Mouse (Mus musculus): ENCODE measurements at regions not wholly inside any gene's neighbourhood (a gene's known extent, or its start where the extent isn't known, plus 50 kb on each side); places are given as distances from the start of the nearest gene placed in this dataset.

DNA sequence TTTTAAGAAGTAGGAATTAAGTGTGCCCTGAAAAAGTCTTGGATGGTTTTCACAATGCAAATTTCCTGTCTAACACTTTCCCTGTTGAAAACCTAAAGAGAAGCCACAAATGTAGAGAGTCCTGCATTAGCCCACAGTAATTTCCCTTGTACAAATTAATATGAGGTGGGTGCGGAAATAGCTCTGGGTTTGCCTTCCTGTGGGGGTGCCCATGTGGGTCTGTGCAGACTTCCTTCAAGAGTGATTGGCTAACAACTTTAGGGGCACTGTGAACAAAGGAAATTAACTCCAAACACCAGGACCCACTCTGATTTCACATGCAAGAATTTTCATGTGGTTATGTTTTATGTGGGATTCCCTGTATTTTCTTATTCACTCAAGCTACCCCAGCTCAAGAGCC is 578.2 kb downstream of the Adgrl2 start:
- Histone ChIP-seq H3K4me1 (ENCODE audit: control insufficient read depth, insufficient read depth, low read length) (no peaks in the 10 kb centered on the region), H3K4me3 (ENCODE audit: insufficient read depth, low read length) (no peak overlapping the region), H3K27ac (ENCODE audit: insufficient read depth, low read length) (no peak overlapping the region)
- TF ChIP-seq POLR2A (IDR thresholded peaks at IDR 0.05; ENCODE audit: low read depth, low read length), result no peak
- no peak for TF ChIP-seq CTCF (IDR thresholded peaks at IDR 0.05; ENCODE audit: borderline replicate concordance, insufficient read depth, low read length)

DNA sequence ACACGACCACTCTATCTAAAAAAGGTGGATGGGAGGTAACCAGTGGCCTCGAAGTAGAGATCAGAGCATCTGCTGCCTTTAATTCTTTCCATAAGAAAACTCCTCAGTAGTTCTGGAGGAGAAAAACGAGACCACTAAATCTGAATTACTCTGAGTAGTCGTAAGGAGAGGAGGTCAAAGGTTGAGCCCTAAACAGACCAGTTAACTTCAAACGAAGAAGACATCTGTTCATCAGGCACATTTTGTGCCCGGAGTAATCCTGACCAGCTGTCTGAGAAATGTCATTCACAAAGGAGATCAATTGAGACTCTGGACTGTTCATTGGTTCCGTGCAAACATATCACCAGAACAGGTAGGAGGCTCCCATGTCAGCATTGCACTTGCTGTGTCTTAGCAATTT is 592.0 kb downstream of the Adgrl2 start:
- no peak overlapping the region for H3K4me3 ChIP-seq (ENCODE audit: insufficient read depth, low read length)
- TF ChIP-seq POLR2A (IDR thresholded peaks at IDR 0.05; ENCODE audit: low read depth, low read length) (no peak), CTCF (IDR thresholded peaks at IDR 0.05; ENCODE audit: borderline replicate concordance, insufficient read depth, low read length) (no peak)
- H3K27ac ChIP-seq (ENCODE audit: insufficient read depth, low read length), result no peak overlapping the region
- H3K4me1 ChIP-seq (ENCODE audit: control insufficient read depth, insufficient read depth, low read length), result no peaks in the 10 kb centered on the region

- H3K4me3 ChIP-seq (ENCODE audit: insufficient read depth, low read length), result no peak overlapping the region
- H3K4me1 ChIP-seq (ENCODE audit: control insufficient read depth, insufficient read depth, low read length), result no peaks in the 10 kb centered on the region
- TF ChIP-seq CTCF (IDR thresholded peaks at IDR 0.05; ENCODE audit: borderline replicate concordance, insufficient read depth, low read length) (no peak), POLR2A (IDR thresholded peaks at IDR 0.05; ENCODE audit: low read depth, low read length) (no peak)
- H3K27ac ChIP-seq (ENCODE audit: insufficient read depth, low read length), result no peak overlapping the region
Observed at GRCm38 (mm10) chr3:148387550-148387949, 602.8 kb downstream of the Adgrl2 start.

GRCm38 (mm10) chr3:148385712-148386111 is 604.6 kb downstream of the Adgrl2 start:
- H3K27ac ChIP-seq (ENCODE audit: insufficient read depth, low read length), result no peak overlapping the region
- H3K4me3 ChIP-seq (ENCODE audit: insufficient read depth, low read length), result no peak overlapping the region
- no peak for TF ChIP-seq POLR2A (IDR thresholded peaks at IDR 0.05; ENCODE audit: low read depth, low read length)
- TF ChIP-seq CTCF (IDR thresholded peaks at IDR 0.05; ENCODE audit: borderline replicate concordance, insufficient read depth, low read length), result no peak
- no peaks in the 10 kb centered on the region for H3K4me1 ChIP-seq (ENCODE audit: control insufficient read depth, insufficient read depth, low read length)

DNA sequence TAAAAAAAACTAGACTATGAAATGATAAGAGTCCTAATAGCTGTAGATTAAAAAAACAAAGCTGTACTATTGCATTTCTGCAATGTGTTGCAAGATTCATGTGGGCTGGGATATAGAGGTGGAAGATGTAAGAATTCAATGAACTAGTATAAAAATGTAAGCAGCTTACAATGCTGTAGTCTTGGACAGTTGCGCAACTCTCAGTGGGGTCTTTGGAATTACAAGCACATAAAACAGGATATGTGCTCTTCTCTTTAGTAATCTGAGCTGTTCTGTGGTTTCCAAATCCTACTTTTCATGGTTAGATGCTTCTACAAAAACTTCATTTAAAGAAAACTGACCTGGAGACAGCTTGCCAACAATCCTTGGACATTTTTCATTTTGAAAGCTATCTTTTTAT is 609.3 kb downstream of the Adgrl2 start:
- no peak overlapping the region for H3K27ac ChIP-seq (ENCODE audit: insufficient read depth, low read length)
- no peaks in the 10 kb centered on the region for H3K4me1 ChIP-seq (ENCODE audit: control insufficient read depth, insufficient read depth, low read length)
- no peak for TF ChIP-seq POLR2A (IDR thresholded peaks at IDR 0.05; ENCODE audit: low read depth, low read length)
- no peak for TF ChIP-seq CTCF (IDR thresholded peaks at IDR 0.05; ENCODE audit: borderline replicate concordance, insufficient read depth, low read length)
- H3K4me3 ChIP-seq (ENCODE audit: insufficient read depth, low read length), result no peak overlapping the region

- TF ChIP-seq POLR2A (IDR thresholded peaks at IDR 0.05; ENCODE audit: low read depth, low read length) (no peak), CTCF (IDR thresholded peaks at IDR 0.05; ENCODE audit: borderline replicate concordance, insufficient read depth, low read length) (no peak)
- Histone ChIP-seq H3K27ac (ENCODE audit: insufficient read depth, low read length) (no peak overlapping the region), H3K4me3 (ENCODE audit: insufficient read depth, low read length) (no peak overlapping the region), H3K4me1 (ENCODE audit: control insufficient read depth, insufficient read depth, low read length) (no peaks in the 10 kb centered on the region)
Observed at GRCm38 (mm10) chr3:148363331-148363730, 627.0 kb downstream of the Adgrl2 start.

- no peaks in the 10 kb centered on the region for H3K4me1 ChIP-seq (ENCODE audit: control insufficient read depth, insufficient read depth, low read length)
- no peak overlapping the region for H3K4me3 ChIP-seq (ENCODE audit: insufficient read depth, low read length)
- H3K27ac ChIP-seq (ENCODE audit: insufficient read depth, low read length), result no peak overlapping the region
- TF ChIP-seq POLR2A (IDR thresholded peaks at IDR 0.05; ENCODE audit: low read depth, low read length) (no peak), CTCF (IDR thresholded peaks at IDR 0.05; ENCODE audit: borderline replicate concordance, insufficient read depth, low read length) (no peak)
Observed at GRCm38 (mm10) chr3:148362453-148362864, 627.9 kb downstream of the Adgrl2 start.

DNA sequence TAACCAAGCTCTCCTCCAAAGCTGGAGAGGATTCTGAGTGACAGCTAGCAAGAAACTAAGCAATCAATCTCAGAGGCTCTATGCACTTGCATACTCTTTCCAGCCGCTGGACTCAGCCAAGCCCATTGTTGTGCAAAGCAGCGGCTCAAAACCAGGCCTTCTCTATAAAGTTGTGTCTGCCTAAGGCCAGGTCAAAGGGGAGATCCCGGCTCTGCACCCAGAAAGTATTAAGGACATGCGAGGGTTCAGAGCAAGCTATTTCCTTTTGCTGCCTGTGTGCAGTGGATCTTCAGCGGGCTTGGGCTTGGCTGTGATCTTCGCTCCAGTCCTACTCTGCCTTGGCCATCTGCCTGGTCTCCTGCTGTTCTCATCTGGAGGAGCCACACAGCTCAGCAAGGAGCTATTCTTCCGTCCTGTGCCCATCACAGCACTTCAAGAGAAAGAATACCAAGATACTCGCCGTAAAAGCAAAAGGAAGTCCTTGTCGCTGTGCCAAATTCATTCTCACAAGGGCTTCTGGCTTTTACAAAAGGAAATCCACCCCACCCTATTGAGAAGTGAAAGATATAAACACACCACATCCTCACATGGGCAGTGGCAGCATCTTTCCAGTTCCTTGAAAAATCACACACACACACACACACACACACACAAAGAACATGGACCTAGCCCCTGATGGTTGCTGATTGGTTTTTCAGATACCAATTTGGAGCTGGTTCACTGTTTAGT is 646.6 kb downstream of the Adgrl2 start:
- no peak overlapping the region for H3K27ac ChIP-seq (ENCODE audit: insufficient read depth, low read length)
- no peak overlapping the region for H3K4me3 ChIP-seq (ENCODE audit: insufficient read depth, low read length)
- H3K4me1 ChIP-seq (ENCODE audit: control insufficient read depth, insufficient read depth, low read length), result peaks cover 2% of the 10 kb centered on the region; the same call in 1 of the 2 replicates
- TF ChIP-seq POLR2A (IDR thresholded peaks at IDR 0.05; ENCODE audit: low read depth, low read length) (no peak), CTCF (IDR thresholded peaks at IDR 0.05; ENCODE audit: borderline replicate concordance, insufficient read depth, low read length) (no peak)

DNA sequence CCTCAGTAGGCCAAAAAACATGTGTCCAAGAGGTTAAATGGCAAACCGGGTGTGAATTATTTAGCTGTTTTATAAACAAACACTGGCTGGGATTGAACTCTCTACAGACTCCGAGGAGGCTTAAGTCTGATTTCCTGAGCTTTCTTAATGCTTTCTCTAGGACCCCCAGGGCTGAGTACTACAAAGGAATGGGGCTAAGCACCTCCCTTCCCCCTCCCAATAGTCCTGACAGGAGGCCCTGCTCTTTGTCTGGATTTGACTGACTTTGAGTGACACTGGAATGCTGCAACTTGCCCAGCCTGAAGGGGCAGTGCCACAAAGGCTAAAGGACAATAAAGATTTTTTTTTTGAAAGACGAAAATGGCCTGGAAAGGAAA is 647.1 kb downstream of the Adgrl2 start:
- TF ChIP-seq CTCF (IDR thresholded peaks at IDR 0.05; ENCODE audit: borderline replicate concordance, insufficient read depth, low read length) (no peak), POLR2A (IDR thresholded peaks at IDR 0.05; ENCODE audit: low read depth, low read length) (no peak)
- peaks cover 2% of the 10 kb centered on the region; the same call in 1 of the 2 replicates for H3K4me1 ChIP-seq (ENCODE audit: control insufficient read depth, insufficient read depth, low read length)
- H3K27ac ChIP-seq (ENCODE audit: insufficient read depth, low read length), result no peak overlapping the region
- no peak overlapping the region for H3K4me3 ChIP-seq (ENCODE audit: insufficient read depth, low read length)

DNA sequence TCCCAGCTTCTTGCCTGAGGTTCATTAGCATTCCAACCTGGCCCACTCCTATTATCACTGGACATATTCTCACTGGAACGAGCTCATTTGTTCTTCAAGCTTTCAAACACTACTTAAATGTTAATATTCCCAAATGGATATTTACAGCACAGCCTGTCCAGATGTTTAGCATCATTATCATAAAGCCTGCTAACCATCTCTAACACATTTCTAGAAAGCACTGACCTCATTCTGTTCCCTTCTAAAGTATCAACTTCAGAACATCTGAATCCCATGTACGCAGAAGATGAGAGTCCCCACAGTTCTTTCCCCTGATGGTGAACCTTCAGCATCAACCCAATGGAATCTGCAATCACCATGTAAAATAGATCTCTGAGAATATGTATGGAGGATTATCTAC is 651.1 kb downstream of the Adgrl2 start:
- H3K4me1 ChIP-seq (ENCODE audit: control insufficient read depth, insufficient read depth, low read length), result peaks cover 2% of the 10 kb centered on the region; the same call in 1 of the 2 replicates
- no peak overlapping the region for H3K27ac ChIP-seq (ENCODE audit: insufficient read depth, low read length)
- no peak overlapping the region for H3K4me3 ChIP-seq (ENCODE audit: insufficient read depth, low read length)
- TF ChIP-seq CTCF (IDR thresholded peaks at IDR 0.05; ENCODE audit: borderline replicate concordance, insufficient read depth, low read length), result no peak
- TF ChIP-seq POLR2A (IDR thresholded peaks at IDR 0.05; ENCODE audit: low read depth, low read length), result no peak

Data from embryonic fibroblast, embryonic 13.5 days (primary cell).